Mouse (Mus musculus) heart, adult 2 months (tissue): Measurements from ENCODE around the gene Ppp1cc.

Experiments
- CTCF ChIP-seq: fragments of 200-600 bp; IDR thresholded peaks from 2 replicates; pipeline ENCODE4 v1.8.1; 2022; ENCODE audit warnings: antibody characterized with exemption, mild to moderate bottlenecking, moderate library complexity
- EP300 ChIP-seq: fragments of 200-500 bp; IDR thresholded peaks from 2 replicates; pipeline ENCODE4 v1.6.1; 2011; ENCODE audit warnings: low read depth, low read length, control low read depth; ENCODE audit not compliant: insufficient read depth
- POLR2A ChIP-seq: fragments of 200-500 bp; IDR thresholded peaks from 2 replicates; pipeline ENCODE4 v1.6.1; 2011; ENCODE audit warnings: mild to moderate bottlenecking, low read depth, low read length, control low read depth; ENCODE audit not compliant: insufficient read depth

DNA sequence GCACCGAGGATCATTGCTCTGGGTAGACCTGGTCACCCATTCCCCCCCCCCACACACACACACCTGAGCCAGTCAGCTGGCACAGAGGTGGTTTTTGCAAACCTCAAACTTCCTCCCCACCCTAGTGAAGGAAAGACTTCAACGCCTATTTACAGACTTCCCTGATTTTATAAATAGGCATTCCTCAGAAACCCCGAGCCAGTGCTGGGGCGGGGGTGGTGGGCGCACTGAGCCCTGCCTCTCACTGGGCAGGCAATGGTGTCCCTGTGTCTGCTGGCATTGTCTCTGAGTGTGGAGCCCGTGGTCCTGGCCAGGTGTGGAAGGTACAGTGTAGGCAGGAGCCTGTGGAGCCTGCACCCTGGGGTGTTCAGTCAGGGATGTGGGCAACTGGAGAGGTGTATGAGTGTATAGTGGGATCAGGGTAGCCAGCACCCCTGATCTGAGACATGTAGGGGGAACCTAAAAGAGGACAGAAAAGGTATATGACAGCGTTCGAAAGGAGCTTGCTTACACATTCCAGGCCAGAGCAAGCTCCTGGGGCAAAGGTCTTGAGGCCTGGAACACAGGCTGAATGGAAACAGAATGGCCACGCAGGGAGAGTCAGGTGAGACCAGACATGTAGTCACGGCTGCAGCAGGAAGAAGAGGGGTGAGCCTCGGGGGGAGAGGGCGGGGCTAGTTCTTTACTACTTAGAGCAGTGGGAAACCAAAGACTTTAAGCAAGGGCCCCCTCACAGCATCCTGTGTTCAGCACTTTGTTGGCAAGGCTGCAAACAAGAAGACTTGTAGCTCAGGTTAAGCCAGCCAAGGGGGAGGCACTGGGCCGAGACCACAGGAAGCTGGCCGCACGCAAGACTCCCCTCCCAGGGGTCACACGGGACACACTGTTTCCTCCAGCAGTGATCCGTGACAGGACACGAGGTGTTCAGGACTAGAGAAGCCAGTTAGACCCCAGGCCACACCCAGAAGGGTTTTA lies 61.9 kb downstream of the Ppp1cc start:
- TF ChIP-seq CTCF (no peak), POLR2A (no peak), EP300 (no peak)
